Mouse (Mus musculus) MEL (cell line): ENCODE measurements at regions not wholly inside any gene's neighbourhood (a gene's known extent, or its start where the extent isn't known, plus 50 kb on each side); places are given as distances from the start of the nearest gene placed in this dataset.

Source experiments
- CTCF ChIP-seq, 3 experiments: IDR thresholded peaks in 2 of 3; conservative IDR thresholded peaks in 1 of 3; 2 replicates each; pipeline ENCODE4 v1.5.1; 2011 to 2012; ENCODE audit warnings: low read length in 3 of 3, low read depth in 2 of 3, mild to moderate bottlenecking in 2 of 3, improper control_type of control experiment in 1 of 3, inconsistent platforms in 1 of 3, mixed read lengths in 1 of 3, moderate library complexity in 1 of 3; ENCODE audit not compliant: control insufficient read depth in 1 of 3, insufficient read depth in 1 of 3, poor library complexity in 1 of 3, severe bottlenecking in 1 of 3
- MAX ChIP-seq: IDR thresholded peaks from 2 replicates; pipeline ENCODE4 v1.6.1; 2011; ENCODE audit warnings: low read length, improper control_type of control experiment
- POLR2A ChIP-seq, 2 experiments: IDR thresholded peaks; 2 replicates each; pipeline ENCODE4 v1.6.1; 2011 to 2012; ENCODE audit warnings: low read length in 2 of 2, mild to moderate bottlenecking in 2 of 2, control low read depth in 1 of 2, improper control_type of control experiment in 1 of 2, low read depth in 1 of 2, moderate library complexity in 1 of 2; ENCODE audit not compliant: control insufficient read depth in 1 of 2, insufficient read depth in 1 of 2, poor library complexity in 1 of 2
- POLR2AphosphoS2 ChIP-seq: IDR thresholded peaks from 2 replicates; pipeline ENCODE4 v1.6.1; 2011; ENCODE audit warnings: low read length, improper control_type of control experiment
- SIN3A ChIP-seq: IDR thresholded peaks from 2 replicates; pipeline ENCODE4 v1.6.1; 2012; ENCODE audit warnings: low read length, improper control_type of control experiment, inconsistent platforms

GRCm38 (mm10) chr7:40742553-40743151 lies 155.5 kb upstream of the Vstm2b start:
- TF ChIP-seq POLR2A (IDR thresholded peaks at IDR 0.05; ENCODE audit: control insufficient read depth in 1 of 2, insufficient read depth in 1 of 2, low read depth in 1 of 2, low read length in 2 of 2, poor library complexity in 1 of 2) (no peak), POLR2AphosphoS2 (no peak), MAX (no peak), CTCF (IDR thresholded peaks at IDR 0.05 in 2 of 3, conservative IDR thresholded peaks at IDR 0.05 in 1 of 3; ENCODE audit: control insufficient read depth in 1 of 3, insufficient read depth in 1 of 3, low read depth in 2 of 3, low read length in 3 of 3, poor library complexity in 1 of 3, severe bottlenecking in 1 of 3) (no peak), SIN3A (no peak)
